Mouse (Mus musculus): ENCODE results near the gene Kdm5b.
A peak's percentile ranks its signal among the peaks of the same experiment; 100 is the strongest.

The Kdm5b gene

GRCm38 (mm10) chr1:134577384-134578120, 17.6 kb downstream of the Kdm5b start:
- DNase-seq (ENCODE audit: extremely low read depth, insufficient read length, low spot score): no peak

DNA sequence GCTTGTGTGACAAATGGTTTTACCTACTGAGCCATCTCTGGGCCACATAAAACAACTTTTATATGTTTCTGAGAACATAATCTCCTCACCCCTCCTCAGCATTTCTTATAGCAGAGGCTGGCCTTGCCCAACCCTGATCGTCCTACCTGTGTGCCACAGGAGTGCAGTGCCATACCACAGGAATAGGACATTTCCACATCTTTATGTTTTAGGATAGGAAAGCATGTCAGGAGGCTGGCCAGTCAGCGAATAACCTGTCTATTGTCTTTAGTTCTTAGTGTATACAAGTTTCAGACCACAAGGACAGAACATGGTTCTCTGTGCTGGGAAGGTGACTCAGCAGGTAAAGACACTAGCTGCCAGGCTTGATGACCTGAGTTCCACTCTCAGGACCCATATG, 20.8 kb downstream of the Kdm5b start:
- no peak for DNase-seq (ENCODE audit: extremely low read depth, insufficient read length, low spot score)

- DNase-seq (ENCODE audit: extremely low read depth, insufficient read length, low spot score): peak; percentile 67
Measured at GRCm38 (mm10) chr1:134583560-134583959, 23.6 kb downstream of the Kdm5b start.

DNA sequence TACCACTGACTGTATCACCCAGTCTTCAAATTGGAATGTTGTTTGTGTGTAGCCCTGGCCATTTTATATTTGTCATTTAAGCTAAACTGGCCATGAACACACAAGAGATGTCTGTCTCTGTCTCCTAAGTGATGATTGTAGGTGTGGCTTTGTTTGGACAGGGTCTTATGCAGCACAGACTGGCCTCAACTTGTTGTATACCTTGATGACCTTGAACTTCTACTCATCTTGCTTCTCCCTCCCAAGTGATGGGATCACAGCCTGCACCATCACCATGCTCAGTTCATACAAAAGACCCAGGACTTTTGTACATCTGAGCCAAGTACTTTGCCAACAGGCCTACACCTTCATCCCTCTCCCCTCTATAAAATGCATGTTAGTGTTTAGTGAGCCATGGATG, 29.7 kb downstream of the Kdm5b start:
- DNase-seq (ENCODE audit: extremely low read depth, insufficient read length, low spot score): no peak

DNA sequence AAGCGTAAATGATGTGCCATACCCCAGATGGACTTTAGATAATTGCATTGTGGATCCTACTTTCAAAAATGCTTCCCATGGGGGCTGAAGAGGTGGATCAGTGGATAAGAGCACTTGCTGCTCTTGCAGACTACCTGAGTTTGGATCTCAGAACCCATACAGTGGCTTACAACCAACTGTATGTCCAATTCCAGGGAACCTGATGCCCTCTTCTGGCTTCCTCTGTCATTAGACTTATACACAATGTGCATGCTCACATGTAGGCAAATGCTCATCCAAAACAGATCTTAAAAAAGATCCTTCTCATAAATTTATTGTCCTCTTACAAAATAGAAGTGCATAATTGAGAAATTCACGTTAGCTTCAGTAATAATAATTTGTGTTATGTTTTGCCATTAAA, 31.8 kb downstream of the Kdm5b start:
- DNase-seq (ENCODE audit: extremely low read depth, insufficient read length, low spot score): no peak

GRCm38 (mm10) chr1:134597339-134598054, 37.5 kb downstream of the Kdm5b start:
- DNase-seq (ENCODE audit: extremely low read depth, insufficient read length, low spot score): no peak

- no peak for DNase-seq (ENCODE audit: extremely low read depth, insufficient read length, low spot score)
Measured at GRCm38 (mm10) chr1:134604086-134604485, 44.1 kb downstream of the Kdm5b start.

- no peak for DNase-seq (ENCODE audit: extremely low read depth, insufficient read length, low spot score)
Measured at GRCm38 (mm10) chr1:134605670-134606069, 45.7 kb downstream of the Kdm5b start.

GRCm38 (mm10) chr1:134606381-134606780, 46.4 kb downstream of the Kdm5b start:
- no peak for DNase-seq (ENCODE audit: extremely low read depth, insufficient read length, low spot score)

DNA sequence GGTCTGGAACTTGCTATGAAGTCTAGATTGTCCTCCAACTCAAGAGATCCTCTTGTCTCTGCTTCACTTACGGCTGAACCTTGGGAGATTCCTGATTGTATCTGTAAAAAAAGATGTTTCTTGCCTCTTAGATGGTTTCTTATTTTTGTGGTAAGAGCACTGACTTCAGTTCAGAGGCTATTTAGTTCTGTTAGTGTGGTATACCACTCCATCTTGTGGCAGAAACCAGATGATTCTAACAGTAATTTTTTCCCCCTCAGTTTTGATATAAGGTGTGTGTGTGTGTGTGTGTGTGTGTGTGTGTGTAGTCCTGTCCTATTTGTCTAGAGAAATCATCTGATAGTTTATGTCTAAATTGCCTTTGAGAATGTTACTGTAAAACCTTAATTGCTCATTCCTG, 47.3 kb downstream of the Kdm5b start:
- no peak for DNase-seq (ENCODE audit: extremely low read depth, insufficient read length, low spot score)

GRCm38 (mm10) chr1:134609172-134609571, 49.2 kb downstream of the Kdm5b start:
- no peak for DNase-seq (ENCODE audit: extremely low read depth, insufficient read length, low spot score)

DNA sequence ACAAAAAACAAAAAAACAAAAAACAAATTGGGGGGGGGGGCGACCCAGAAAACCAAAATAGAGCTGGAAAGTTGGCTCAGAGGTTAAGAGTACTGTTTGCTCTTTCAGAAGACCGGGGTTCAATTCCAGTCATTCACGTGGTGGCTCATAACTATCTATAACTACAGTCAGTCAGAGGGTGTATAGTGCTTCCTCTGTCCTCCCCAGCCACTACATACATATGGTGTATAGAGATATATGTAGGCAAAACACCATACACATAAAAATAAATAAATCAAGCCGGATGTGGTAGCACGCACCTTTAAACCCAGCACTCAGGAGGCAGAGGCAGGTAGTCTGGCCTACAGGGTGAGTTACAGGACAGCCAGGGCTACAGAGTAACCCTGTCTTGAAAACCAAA, 54.6 kb downstream of the Kdm5b start:
- DNase-seq (ENCODE audit: extremely low read depth, insufficient read length, low spot score): no peak

- DNase-seq (ENCODE audit: extremely low read depth, insufficient read length, low spot score): no peak
Measured at GRCm38 (mm10) chr1:134614988-134615387, 55.0 kb downstream of the Kdm5b start.

DNA sequence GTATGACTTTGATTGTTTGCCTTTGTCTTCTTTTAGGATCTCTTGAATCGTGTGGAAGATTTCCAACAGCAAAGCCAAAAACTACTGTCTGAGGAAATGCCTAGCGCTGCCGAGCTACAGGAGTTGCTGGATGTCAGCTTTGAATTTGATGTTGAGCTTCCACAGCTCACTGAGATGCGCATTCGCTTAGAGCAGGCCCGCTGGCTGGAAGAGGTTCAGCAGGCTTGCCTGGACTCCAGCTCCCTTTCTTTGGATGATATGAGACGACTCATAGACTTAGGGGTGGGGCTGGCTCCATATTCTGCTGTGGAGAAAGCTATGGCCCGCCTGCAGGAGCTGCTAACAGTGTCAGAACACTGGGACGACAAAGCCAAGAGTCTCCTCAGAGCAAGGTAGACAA, 57.7 kb downstream of the Kdm5b start:
- no peak for DNase-seq (ENCODE audit: extremely low read depth, insufficient read length, low spot score)

DNA sequence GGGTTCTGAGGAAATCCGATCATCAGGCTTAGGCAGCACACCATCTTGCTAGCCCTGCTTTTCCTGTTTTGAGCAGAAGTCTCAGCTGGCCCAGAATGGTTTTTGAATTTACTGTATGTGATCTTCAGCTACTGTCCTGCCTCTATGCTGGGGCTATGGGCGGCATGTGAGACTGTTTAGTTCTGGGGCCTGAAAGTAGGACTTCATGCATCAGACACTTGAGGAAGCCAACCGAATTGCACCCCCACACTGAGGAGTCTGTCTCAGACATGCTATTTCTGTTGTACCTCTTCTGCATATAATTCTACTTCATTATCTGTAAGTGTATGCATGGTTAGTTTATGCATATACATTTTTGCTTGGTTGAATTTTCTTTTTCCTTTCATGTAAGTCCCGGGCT, 65.4 kb downstream of the Kdm5b start:
- no peak for DNase-seq (ENCODE audit: extremely low read depth, insufficient read length, low spot score)

DNA sequence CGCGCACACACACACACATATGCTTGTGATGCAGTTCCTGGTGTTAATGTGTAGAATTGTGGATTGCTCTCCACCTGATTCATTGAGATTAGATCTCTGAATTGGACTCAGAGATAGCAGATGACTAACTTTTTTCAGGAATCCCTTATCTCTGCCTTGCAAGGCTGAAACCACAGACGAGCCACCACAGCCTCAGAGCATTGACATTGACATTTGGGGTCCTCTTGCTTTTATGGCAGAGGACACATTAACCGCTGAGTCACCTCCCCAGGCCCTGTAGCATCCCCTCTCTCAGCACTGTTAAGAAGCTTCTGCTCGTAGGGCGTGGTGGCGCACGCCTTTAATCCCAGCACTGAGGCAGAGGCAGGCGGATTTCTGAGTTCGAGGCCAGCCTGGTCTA, 69.5 kb downstream of the Kdm5b start:
- DNase-seq (ENCODE audit: extremely low read depth, insufficient read length, low spot score): no peak

GRCm38 (mm10) chr1:134634296-134634695, 74.3 kb downstream of the Kdm5b start:
- no peak for DNase-seq (ENCODE audit: extremely low read depth, insufficient read length, low spot score)

DNA sequence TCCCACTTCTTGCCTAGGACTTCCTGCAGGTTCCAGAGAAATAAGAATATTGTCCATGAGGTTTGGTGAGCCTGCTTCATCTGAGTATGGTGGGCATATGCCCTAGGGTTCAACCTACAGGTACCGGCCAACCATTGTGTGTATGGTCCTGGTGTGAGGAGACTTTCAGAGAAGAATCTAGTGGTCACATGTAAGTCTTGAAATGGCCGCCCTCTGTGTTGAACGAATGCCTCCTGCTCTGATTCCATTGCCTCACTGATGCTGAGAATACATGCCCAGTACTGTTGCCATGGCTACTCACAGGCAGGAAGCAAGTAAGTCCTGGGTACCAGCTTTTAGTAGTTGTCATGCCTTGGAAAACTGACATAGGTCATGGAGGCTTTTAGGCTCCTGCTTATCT, 76.3 kb downstream of the Kdm5b start:
- no peak for DNase-seq (ENCODE audit: extremely low read depth, insufficient read length, low spot score)

DNA sequence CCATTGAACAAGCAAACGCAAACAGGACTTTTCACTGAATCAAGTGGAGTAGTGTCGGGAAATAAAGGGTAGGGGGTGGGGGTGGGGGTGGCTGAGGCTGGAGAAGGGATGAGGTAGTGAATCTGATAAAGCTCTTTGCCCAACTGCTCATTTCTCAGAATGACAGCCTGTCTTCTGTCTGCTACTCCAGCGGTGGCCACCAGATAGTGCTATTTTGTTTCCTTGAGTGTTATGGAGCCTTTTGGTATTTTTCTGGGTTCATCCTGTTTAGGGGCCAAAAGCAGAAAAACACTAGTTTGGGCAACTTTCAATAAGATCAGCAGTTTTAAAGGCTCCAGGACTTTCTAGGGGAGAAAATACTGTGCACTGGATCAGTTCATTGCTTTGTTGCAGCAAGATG, 76.7 kb downstream of the Kdm5b start:
- DNase-seq (ENCODE audit: extremely low read depth, insufficient read length, low spot score): no peak

GRCm38 (mm10) chr1:134638041-134638440, 78.1 kb downstream of the Kdm5b start:
- no peak for DNase-seq (ENCODE audit: extremely low read depth, insufficient read length, low spot score)

DNA sequence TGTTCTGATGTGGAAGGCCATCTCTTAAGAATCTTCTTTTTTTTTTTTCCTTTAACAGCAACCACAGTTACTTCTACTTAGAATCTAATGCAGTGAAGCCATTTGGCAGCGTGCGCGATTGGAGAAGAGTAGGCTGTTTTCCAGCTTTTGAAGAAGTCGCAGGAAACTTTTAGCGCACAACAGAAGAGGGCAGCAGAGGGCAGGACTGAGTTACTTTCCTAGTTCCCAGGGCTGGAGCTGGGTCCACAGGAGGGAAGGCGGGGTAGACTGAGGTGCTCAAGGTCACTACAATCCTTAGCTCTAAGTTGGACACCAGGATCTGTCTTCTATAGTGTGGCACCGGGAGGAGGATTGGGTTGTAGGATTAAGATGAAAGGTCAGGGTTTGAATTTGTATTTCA, 78.6 kb downstream of the Kdm5b start:
- no peak for DNase-seq (ENCODE audit: extremely low read depth, insufficient read length, low spot score)

DNA sequence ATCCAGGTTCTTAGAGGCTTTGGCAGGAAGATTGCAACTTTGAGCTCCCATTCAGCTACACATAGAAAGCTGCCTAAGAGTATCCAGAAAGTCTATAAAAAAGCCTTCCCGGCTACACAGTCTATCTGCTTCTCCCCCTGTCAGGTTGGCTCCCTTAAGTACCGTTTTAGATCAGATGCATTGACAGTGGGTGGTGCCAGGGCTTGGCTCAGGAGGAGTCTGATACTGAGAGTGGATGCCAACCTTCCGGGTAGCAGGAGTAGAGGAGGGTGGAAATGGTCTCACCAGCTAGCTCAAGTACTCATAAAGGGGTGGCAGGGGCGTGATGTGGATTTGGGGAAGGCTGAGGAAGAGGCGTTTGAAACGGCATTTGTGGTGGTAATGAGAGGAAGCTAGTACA, 79.5 kb downstream of the Kdm5b start:
- no peak for DNase-seq (ENCODE audit: extremely low read depth, insufficient read length, low spot score)

Measured in 3134 (cell line).